Mouse (Mus musculus): ENCODE measurements around the gene Rapgef3. TPM values are rescaled to one million over a fixed set of nuclear protein-coding genes. Genes with fewer than 3 reads are reported as not detected.

The Rapgef3 gene
- polyA plus RNA-seq, 1 experiment from 2014 or later: 10.4 TPM

- Histone ChIP-seq H3K27me3 (0 out of 2 replicates have a peak, but pooled peaks cover 4% of the 10 kb centered on the region), H3K27ac (no peak overlapping the region), H3K4me2 (no peak overlapping the region), H3K4me3 (no peak overlapping the region), H3K9me3 (no peaks in the 10 kb centered on the region), H3K36me3 (no peaks in the 10 kb centered on the region), H3K4me1 (replicated peaks) (peaks cover 39% of the 10 kb centered on the region), H3K9ac (no peak overlapping the region)
- no peak for ATAC-seq (ENCODE audit: low FRiP score)
- WGBS: 91% methylated on average over 9 of the region's 9 CpGs
Measured at GRCm38 (mm10) chr15:97749397-97749796, 18.4 kb downstream of the Rapgef3 start.

GRCm38 (mm10) chr15:97748964-97749363 lies 18.8 kb downstream of the Rapgef3 start:
- Histone ChIP-seq H3K9ac (no peak overlapping the region), H3K27ac (0 out of 2 replicates have a peak overlapping the region, but pooled peaks have one; percentile 14), H3K4me2 (no peak overlapping the region), H3K27me3 (0 out of 2 replicates have a peak, but pooled peaks cover 4% of the 10 kb centered on the region), H3K36me3 (no peaks in the 10 kb centered on the region), H3K4me1 (replicated peaks) (peaks cover 35% of the 10 kb centered on the region), H3K4me3 (no peak overlapping the region), H3K9me3 (no peaks in the 10 kb centered on the region)
- ATAC-seq (ENCODE audit: low FRiP score): no peak
- WGBS: 88% methylated on average over 4 of the region's 4 CpGs

GRCm38 (mm10) chr15:97748309-97748708 lies 19.5 kb downstream of the Rapgef3 start:
- Histone ChIP-seq H3K9ac (no peak overlapping the region), H3K36me3 (no peaks in the 10 kb centered on the region), H3K27ac (peak overlapping the region; percentile 14; the same call in 1 of the 2 replicates), H3K4me1 (replicated peaks) (peaks cover 34% of the 10 kb centered on the region), H3K4me2 (no peak overlapping the region), H3K27me3 (0 out of 2 replicates have a peak, but pooled peaks cover 4% of the 10 kb centered on the region), H3K4me3 (no peak overlapping the region), H3K9me3 (no peaks in the 10 kb centered on the region)
- 19% methylated on average over 10 of the region's 10 CpGs for WGBS
- no peak for ATAC-seq (ENCODE audit: low FRiP score)

GRCm38 (mm10) chr15:97747486-97747885 lies 20.3 kb downstream of the Rapgef3 start:
- WGBS: 83% methylated on average over 4 of the region's 4 CpGs
- no peaks in the 10 kb centered on the region for H3K36me3 ChIP-seq
- no peak overlapping the region for H3K27ac ChIP-seq
- H3K9me3 ChIP-seq: no peaks in the 10 kb centered on the region
- H3K9ac ChIP-seq: no peak overlapping the region
- no peak overlapping the region for H3K4me3 ChIP-seq
- 0 out of 2 replicates have a peak, but pooled peaks cover 4% of the 10 kb centered on the region for H3K27me3 ChIP-seq
- H3K4me1 ChIP-seq (replicated peaks): peaks cover 36% of the 10 kb centered on the region
- no peak overlapping the region for H3K4me2 ChIP-seq
- no peak for ATAC-seq (ENCODE audit: low FRiP score)

- Histone ChIP-seq H3K4me2 (no peak overlapping the region), H3K9me3 (no peaks in the 10 kb centered on the region), H3K9ac (no peak overlapping the region), H3K36me3 (no peaks in the 10 kb centered on the region), H3K4me3 (no peak overlapping the region), H3K4me1 (replicated peaks) (peaks cover 43% of the 10 kb centered on the region), H3K27ac (no peak overlapping the region), H3K27me3 (0 out of 2 replicates have a peak, but pooled peaks cover 4% of the 10 kb centered on the region)
- 95% methylated on average over 24 of the region's 24 CpGs for WGBS
- ATAC-seq (ENCODE audit: low FRiP score): no peak
Measured at GRCm38 (mm10) chr15:97746748-97747147, 21.0 kb downstream of the Rapgef3 start.

- ATAC-seq (ENCODE audit: low FRiP score): no peak
- Histone ChIP-seq H3K9me3 (no peaks in the 10 kb centered on the region), H3K36me3 (no peaks in the 10 kb centered on the region), H3K4me1 (replicated peaks) (peaks cover 43% of the 10 kb centered on the region), H3K4me2 (no peak overlapping the region), H3K27me3 (0 out of 2 replicates have a peak, but pooled peaks cover 4% of the 10 kb centered on the region), H3K4me3 (no peak overlapping the region), H3K9ac (no peak overlapping the region), H3K27ac (no peak overlapping the region)
- WGBS: 93% methylated on average over 10 of the region's 10 CpGs
Measured at GRCm38 (mm10) chr15:97746278-97746677, 21.5 kb downstream of the Rapgef3 start.

- peaks cover 36% of the 10 kb centered on the region for H3K4me1 ChIP-seq (replicated peaks)
- H3K4me2 ChIP-seq: no peak overlapping the region
- 0 out of 2 replicates have a peak, but pooled peaks cover 4% of the 10 kb centered on the region for H3K27me3 ChIP-seq
- no peaks in the 10 kb centered on the region for H3K36me3 ChIP-seq
- no peaks in the 10 kb centered on the region for H3K9me3 ChIP-seq
- no peak for ATAC-seq (ENCODE audit: low FRiP score)
- H3K27ac ChIP-seq: peak overlapping the region; percentile 31
- no peak overlapping the region for H3K4me3 ChIP-seq
- H3K9ac ChIP-seq: no peak overlapping the region
- WGBS: 80% methylated on average over 10 of the region's 10 CpGs
Measured at GRCm38 (mm10) chr15:97745331-97745730, 22.4 kb downstream of the Rapgef3 start.

GRCm38 (mm10) chr15:97744930-97745329 lies 22.8 kb downstream of the Rapgef3 start:
- Histone ChIP-seq H3K27ac (peak overlapping the region; percentile 31), H3K9me3 (no peaks in the 10 kb centered on the region), H3K9ac (no peak overlapping the region), H3K4me1 (replicated peaks) (peaks cover 32% of the 10 kb centered on the region), H3K27me3 (0 out of 2 replicates have a peak, but pooled peaks cover 4% of the 10 kb centered on the region), H3K4me2 (no peak overlapping the region), H3K4me3 (no peak overlapping the region), H3K36me3 (no peaks in the 10 kb centered on the region)
- WGBS: 55% methylated on average over 10 of the region's 10 CpGs
- peak; percentile 68; the same call in 1 of the 2 replicates for ATAC-seq (ENCODE audit: low FRiP score)

- WGBS: 82% methylated on average over 12 of the region's 12 CpGs
- Histone ChIP-seq H3K27me3 (0 out of 2 replicates have a peak, but pooled peaks cover under 1% of the 10 kb centered on the region), H3K36me3 (no peaks in the 10 kb centered on the region), H3K4me1 (replicated peaks) (peaks cover 28% of the 10 kb centered on the region), H3K4me2 (no peak overlapping the region), H3K27ac (0 out of 2 replicates have a peak overlapping the region, but pooled peaks have one; percentile 30), H3K9ac (no peak overlapping the region), H3K9me3 (no peaks in the 10 kb centered on the region), H3K4me3 (no peak overlapping the region)
- no peak for ATAC-seq (ENCODE audit: low FRiP score)
Measured at GRCm38 (mm10) chr15:97743961-97744525, 23.7 kb downstream of the Rapgef3 start.

- no peak overlapping the region for H3K4me3 ChIP-seq
- ATAC-seq (ENCODE audit: low FRiP score): no peak
- H3K9me3 ChIP-seq: no peaks in the 10 kb centered on the region
- no peak overlapping the region for H3K4me2 ChIP-seq
- 89% methylated on average over 5 of the region's 5 CpGs for WGBS
- H3K4me1 ChIP-seq (replicated peaks): peaks cover 24% of the 10 kb centered on the region
- no peaks in the 10 kb centered on the region for H3K27me3 ChIP-seq
- no peak overlapping the region for H3K27ac ChIP-seq
- no peak overlapping the region for H3K9ac ChIP-seq
- H3K36me3 ChIP-seq: no peaks in the 10 kb centered on the region
Measured at GRCm38 (mm10) chr15:97743210-97743609, 24.6 kb downstream of the Rapgef3 start.

- 0 out of 2 replicates have a peak overlapping the region, but pooled peaks have one; percentile 4 for H3K27ac ChIP-seq
- no peak for ATAC-seq (ENCODE audit: low FRiP score)
- no peak overlapping the region for H3K4me3 ChIP-seq
- no peak overlapping the region for H3K4me2 ChIP-seq
- H3K9me3 ChIP-seq: no peaks in the 10 kb centered on the region
- WGBS: 73% methylated on average over 4 of the region's 4 CpGs
- no peaks in the 10 kb centered on the region for H3K36me3 ChIP-seq
- no peaks in the 10 kb centered on the region for H3K27me3 ChIP-seq
- H3K9ac ChIP-seq: no peak overlapping the region
- H3K4me1 ChIP-seq (replicated peaks): peaks cover 21% of the 10 kb centered on the region
Measured at GRCm38 (mm10) chr15:97742600-97742999, 25.2 kb downstream of the Rapgef3 start.

GRCm38 (mm10) chr15:97742074-97742473 lies 25.7 kb downstream of the Rapgef3 start:
- no peak for ATAC-seq (ENCODE audit: low FRiP score)
- 68% methylated on average over 7 of the region's 7 CpGs for WGBS
- H3K36me3 ChIP-seq: no peaks in the 10 kb centered on the region
- no peak overlapping the region for H3K9ac ChIP-seq
- no peak overlapping the region for H3K4me2 ChIP-seq
- no peak overlapping the region for H3K4me3 ChIP-seq
- no peaks in the 10 kb centered on the region for H3K27me3 ChIP-seq
- no peaks in the 10 kb centered on the region for H3K9me3 ChIP-seq
- H3K27ac ChIP-seq: 0 out of 2 replicates have a peak overlapping the region, but pooled peaks have one; percentile 4
- peaks cover 21% of the 10 kb centered on the region for H3K4me1 ChIP-seq (replicated peaks)

- no peak overlapping the region for H3K4me2 ChIP-seq
Measured at GRCm38 (mm10) chr15:97741662-97742061, 26.1 kb downstream of the Rapgef3 start.

More at GRCm38 (mm10) chr15:97741662-97742061, 26.1 kb downstream of the Rapgef3 start:
- Histone ChIP-seq H3K9me3 (no peaks in the 10 kb centered on the region), H3K9ac (no peak overlapping the region), H3K36me3 (no peaks in the 10 kb centered on the region), H3K27ac (no peak overlapping the region), H3K27me3 (no peaks in the 10 kb centered on the region), H3K4me3 (no peak overlapping the region), H3K4me1 (replicated peaks) (peaks cover 21% of the 10 kb centered on the region)
- ATAC-seq (ENCODE audit: low FRiP score): no peak
- 86% methylated on average over 12 of the region's 12 CpGs for WGBS

Data from hindbrain, embryonic 13.5 days (tissue).